Mouse (Mus musculus) G1E (cell line): ENCODE data around the gene Trpm8.

Experiments used
- CTCF ChIP-seq: IDR thresholded peaks from 2 replicates; pipeline ENCODE4 v1.5.1; 2012; ENCODE audit warnings: low read depth, low read length, inconsistent platforms, mixed read lengths
- GATA1 ChIP-seq: IDR thresholded peaks from 2 replicates; pipeline ENCODE4 v1.6.1; 2012; ENCODE audit warnings: borderline replicate concordance, low read length, inconsistent platforms, mixed read lengths
- TAL1 ChIP-seq: conservative IDR thresholded peaks from 2 replicates; pipeline ENCODE4 v1.6.1; 2012; ENCODE audit warnings: low read depth, low read length, inconsistent platforms, mixed read lengths

DNA sequence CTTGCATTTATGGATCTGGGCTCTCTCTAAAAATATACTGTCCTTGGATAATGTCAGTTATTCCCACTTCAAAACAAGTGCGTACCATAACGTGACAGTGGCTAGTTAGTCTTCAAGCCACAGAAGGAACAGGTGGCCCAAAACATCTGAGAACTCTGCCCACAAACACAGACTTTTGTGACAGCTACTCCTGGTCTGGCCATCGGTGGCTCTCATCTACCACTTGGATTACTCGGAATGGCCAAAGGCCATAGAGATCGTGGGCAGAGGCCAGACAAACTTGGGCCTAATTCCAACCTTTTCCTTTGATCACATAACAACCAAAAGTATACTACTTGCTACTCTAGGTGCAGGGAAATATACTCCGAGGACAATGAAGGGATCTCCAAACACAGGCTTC is 9.4 kb upstream of the Trpm8 start:
- no peak for TF ChIP-seq TAL1
- no peak for TF ChIP-seq CTCF
- no peak for TF ChIP-seq GATA1
